Mouse (Mus musculus): Measurements from ENCODE around the gene Klrb1b.

DNA sequence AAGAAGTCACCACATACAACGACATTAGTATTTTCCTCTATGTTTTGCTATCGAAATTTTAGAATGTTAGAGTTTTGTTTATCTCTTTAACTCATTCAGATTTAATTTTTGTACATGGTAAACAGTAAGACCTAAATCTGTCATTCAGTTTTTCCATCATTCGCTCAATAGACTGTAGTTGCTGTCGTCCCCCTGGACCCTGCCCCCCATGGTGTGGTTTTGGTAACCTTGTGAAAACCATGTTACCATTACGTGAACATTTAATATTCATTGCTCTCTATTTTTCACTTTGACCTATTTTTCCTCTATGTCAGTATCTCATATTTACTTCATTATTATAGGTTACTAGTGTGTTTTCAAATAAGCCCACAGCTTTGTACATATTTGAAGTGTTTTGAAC, 61.5 kb downstream of the Klrb1b start:
- no peak for TF ChIP-seq CTCF (IDR thresholded peaks at IDR 0.05; ENCODE audit: low read depth, low read length)
- TF ChIP-seq GATA1 (IDR thresholded peaks at IDR 0.05; ENCODE audit: borderline replicate concordance, low read length) = no peak

Measured in G1E (cell line).